Mouse (Mus musculus): ENCODE data around the gene Pdrg1. TPM values are rescaled to one million over a fixed set of nuclear protein-coding genes. Genes with fewer than 3 reads are reported as not detected.

Gene Pdrg1
- polyA plus RNA-seq, 1 experiment from 2014 or later = 142 TPM

GRCm38 (mm10) chr2:153049288-153049996 lies 34.2 kb upstream of the Pdrg1 start:
- Histone ChIP-seq H3K4me1 (peaks cover 40% of the 10 kb centered on the region), H3K27ac (peak overlapping the region; percentile 92), H3K9me3 (replicated peaks) (no peaks in the 10 kb centered on the region), H3K27me3 (peaks cover 31% of the 10 kb centered on the region), H3K4me2 (0 out of 2 replicates have a peak overlapping the region, but pooled peaks have one; percentile 8), H3K4me3 (no peak overlapping the region), H3K36me3 (ENCODE audit: poor library complexity, severe bottlenecking) (peaks cover 7% of the 10 kb centered on the region), H3K9ac (peak overlapping the region; percentile 38; the same call in 1 of the 2 replicates)
- WGBS = 39% methylated on average over 9 of the region's 9 CpGs
- ATAC-seq = peak; percentile 82

- Histone ChIP-seq H3K36me3 (ENCODE audit: poor library complexity, severe bottlenecking) (no peaks in the 10 kb centered on the region), H3K4me1 (peaks cover 49% of the 10 kb centered on the region), H3K4me2 (no peak overlapping the region), H3K9me3 (replicated peaks) (no peaks in the 10 kb centered on the region), H3K27me3 (peaks cover 17% of the 10 kb centered on the region), H3K4me3 (no peak overlapping the region), H3K27ac (peak overlapping the region; percentile 92), H3K9ac (no peak overlapping the region)
- WGBS = 36% methylated on average over 17 of the region's 17 CpGs
- no peak for ATAC-seq
These were observed 32.7 kb upstream of the Pdrg1 start for GRCm38 (mm10) chr2:153047828-153048465.

GRCm38 (mm10) chr2:153045884-153046299 lies 30.7 kb upstream of the Pdrg1 start:
- 33% methylated on average over 8 of the region's 8 CpGs for WGBS
- Histone ChIP-seq H3K9me3 (replicated peaks) (no peaks in the 10 kb centered on the region), H3K4me2 (no peak overlapping the region; the same call in 1 of the 2 replicates), H3K4me1 (peaks cover 52% of the 10 kb centered on the region), H3K27ac (peak overlapping the region; percentile 92), H3K4me3 (no peak overlapping the region), H3K36me3 (ENCODE audit: poor library complexity, severe bottlenecking) (no peaks in the 10 kb centered on the region), H3K27me3 (no peaks in the 10 kb centered on the region), H3K9ac (no peak overlapping the region)
- ATAC-seq = peak; percentile 65

GRCm38 (mm10) chr2:153043886-153044285 lies 28.7 kb upstream of the Pdrg1 start:
- Histone ChIP-seq H3K9me3 (replicated peaks) (no peaks in the 10 kb centered on the region), H3K4me2 (no peak overlapping the region), H3K9ac (no peak overlapping the region), H3K36me3 (ENCODE audit: poor library complexity, severe bottlenecking) (no peaks in the 10 kb centered on the region), H3K4me3 (no peak overlapping the region), H3K27me3 (no peaks in the 10 kb centered on the region), H3K4me1 (peaks cover 38% of the 10 kb centered on the region), H3K27ac (no peak overlapping the region)
- no peak for ATAC-seq
- WGBS = 60% methylated on average over 3 of the region's 3 CpGs

- Histone ChIP-seq H3K9me3 (replicated peaks) (no peaks in the 10 kb centered on the region), H3K9ac (no peak overlapping the region), H3K4me3 (no peak overlapping the region), H3K4me2 (no peak overlapping the region), H3K27ac (no peak overlapping the region), H3K4me1 (peaks cover 39% of the 10 kb centered on the region), H3K27me3 (peaks cover 19% of the 10 kb centered on the region), H3K36me3 (ENCODE audit: poor library complexity, severe bottlenecking) (no peaks in the 10 kb centered on the region)
- 5% methylated on average over 2 of the region's 2 CpGs for WGBS
- ATAC-seq = no peak
These were observed 21.5 kb upstream of the Pdrg1 start for GRCm38 (mm10) chr2:153036690-153037089.

- H3K27me3 ChIP-seq = peaks cover 47% of the 10 kb centered on the region
- peak overlapping the region; percentile 75 for H3K9ac ChIP-seq
- WGBS = 66% methylated on average over 5 of the region's 5 CpGs
- ATAC-seq = no peak
- peak overlapping the region; percentile 73 for H3K4me2 ChIP-seq
- peak overlapping the region; percentile 63 for H3K4me3 ChIP-seq
- H3K9me3 ChIP-seq (replicated peaks) = no peaks in the 10 kb centered on the region
- no peak overlapping the region for H3K27ac ChIP-seq
- H3K4me1 ChIP-seq = peaks cover 49% of the 10 kb centered on the region
- H3K36me3 ChIP-seq (ENCODE audit: poor library complexity, severe bottlenecking) = no peaks in the 10 kb centered on the region
These were observed 18.5 kb upstream of the Pdrg1 start for GRCm38 (mm10) chr2:153033545-153034230.

GRCm38 (mm10) chr2:153032973-153033372 lies 17.7 kb upstream of the Pdrg1 start:
- H3K27ac ChIP-seq = no peak overlapping the region
- peak overlapping the region; percentile 75 for H3K9ac ChIP-seq
- peaks cover 50% of the 10 kb centered on the region for H3K27me3 ChIP-seq
- H3K4me1 ChIP-seq = peaks cover 43% of the 10 kb centered on the region
- H3K36me3 ChIP-seq (ENCODE audit: poor library complexity, severe bottlenecking) = no peaks in the 10 kb centered on the region
- peak overlapping the region; percentile 63 for H3K4me3 ChIP-seq
- no peak for ATAC-seq
- 9% methylated on average over 4 of the region's 4 CpGs for WGBS
- H3K4me2 ChIP-seq = peak overlapping the region; percentile 73
- H3K9me3 ChIP-seq (replicated peaks) = no peaks in the 10 kb centered on the region

GRCm38 (mm10) chr2:153032083-153032842 lies 17.0 kb upstream of the Pdrg1 start:
- peak overlapping the region; percentile 63 for H3K4me3 ChIP-seq
- peak; percentile 75 for ATAC-seq
- H3K4me2 ChIP-seq = peak overlapping the region; percentile 73
- peak overlapping the region; percentile 68 for H3K27ac ChIP-seq
- H3K4me1 ChIP-seq = peaks cover 40% of the 10 kb centered on the region
- H3K36me3 ChIP-seq (ENCODE audit: poor library complexity, severe bottlenecking) = no peaks in the 10 kb centered on the region
- H3K9ac ChIP-seq = peak overlapping the region; percentile 75
- H3K27me3 ChIP-seq = peaks cover 54% of the 10 kb centered on the region
- WGBS = 2% methylated on average over 31 of the region's 58 CpGs
- H3K9me3 ChIP-seq (replicated peaks) = no peaks in the 10 kb centered on the region

GRCm38 (mm10) chr2:153031126-153032082 lies 16.2 kb upstream of the Pdrg1 start, which contains the start of gene Xkr7:
TSS of gene Xkr7 (plus strand) at chr2:153031852.
- WGBS = under 1% methylated on average over 23 of the region's 54 CpGs
- Histone ChIP-seq H3K9ac (peak within 1 kb of the TSS; percentile 75), H3K36me3 (ENCODE audit: poor library complexity, severe bottlenecking) (no peaks in the 10 kb centered on the region), H3K4me1 (peaks cover 36% of the 10 kb centered on the region), H3K4me3 (peak within 1 kb of the TSS; percentile 63), H3K27me3 (peaks cover 59% of the 10 kb centered on the region), H3K27ac (peak within 1 kb of the TSS; percentile 68), H3K9me3 (replicated peaks) (no peaks in the 10 kb centered on the region), H3K4me2 (peak within 1 kb of the TSS; percentile 73)
- ATAC-seq = peak; percentile 78

GRCm38 (mm10) chr2:153030422-153030821 lies 15.2 kb upstream of the Pdrg1 start:
- 28% methylated on average over 4 of the region's 4 CpGs for WGBS

GRCm38 (mm10) chr2:153027501-153027900 lies 12.3 kb upstream of the Pdrg1 start:
- no peak overlapping the region for H3K4me3 ChIP-seq
- no peaks in the 10 kb centered on the region for H3K36me3 ChIP-seq (ENCODE audit: poor library complexity, severe bottlenecking)
- no peak for ATAC-seq
- H3K4me1 ChIP-seq = peaks cover 14% of the 10 kb centered on the region
- peaks cover 47% of the 10 kb centered on the region for H3K27me3 ChIP-seq
- no peak overlapping the region for H3K4me2 ChIP-seq
- H3K9ac ChIP-seq = no peak overlapping the region
- 72% methylated on average over 4 of the region's 4 CpGs for WGBS
- no peaks in the 10 kb centered on the region for H3K9me3 ChIP-seq (replicated peaks)
- no peak overlapping the region for H3K27ac ChIP-seq

More at GRCm38 (mm10) chr2:153030422-153030821, 15.2 kb upstream of the Pdrg1 start:
- Histone ChIP-seq H3K9ac (no peak overlapping the region), H3K9me3 (replicated peaks) (no peaks in the 10 kb centered on the region), H3K27ac (no peak overlapping the region), H3K27me3 (peaks cover 59% of the 10 kb centered on the region), H3K36me3 (ENCODE audit: poor library complexity, severe bottlenecking) (no peaks in the 10 kb centered on the region), H3K4me3 (no peak overlapping the region), H3K4me1 (peaks cover 36% of the 10 kb centered on the region), H3K4me2 (no peak overlapping the region)
- no peak for ATAC-seq
